Mouse (Mus musculus) right cerebral cortex, postnatal 10 days (tissue): ENCODE results near the gene Fbxw2.
"Not testable (repeated sequence)": the region's sequence is repeated elsewhere in the genome, so short reads cannot be mapped to it uniquely, and the experiment has no call there.

Experiments used
- DNase-seq, 2 experiments: peaks; one replicate each; pipeline ENCODE4 v3.0.0; 2021; ENCODE audit warnings: low spot score in 2 of 2

Fbxw2 gene

DNA sequence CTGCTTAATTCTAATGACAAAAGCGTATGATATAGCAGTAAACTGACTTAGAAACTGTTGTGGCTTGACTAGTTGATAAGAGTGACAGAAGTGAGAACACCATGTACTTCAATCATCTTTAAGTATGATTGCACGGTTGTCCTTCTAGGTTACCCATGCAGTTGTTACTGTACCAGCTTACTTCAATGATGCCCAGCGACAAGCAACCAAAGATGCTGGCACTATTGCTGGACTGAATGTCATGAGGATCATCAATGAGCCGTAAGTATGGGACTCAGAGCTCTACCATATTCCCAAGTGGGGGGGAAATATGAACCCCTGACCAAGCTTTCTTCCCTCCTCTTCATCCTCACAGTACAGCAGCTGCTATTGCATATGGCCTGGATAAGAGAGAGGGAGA, 52.4 kb downstream of the Fbxw2 start:
- no peak for DNase-seq

DNA sequence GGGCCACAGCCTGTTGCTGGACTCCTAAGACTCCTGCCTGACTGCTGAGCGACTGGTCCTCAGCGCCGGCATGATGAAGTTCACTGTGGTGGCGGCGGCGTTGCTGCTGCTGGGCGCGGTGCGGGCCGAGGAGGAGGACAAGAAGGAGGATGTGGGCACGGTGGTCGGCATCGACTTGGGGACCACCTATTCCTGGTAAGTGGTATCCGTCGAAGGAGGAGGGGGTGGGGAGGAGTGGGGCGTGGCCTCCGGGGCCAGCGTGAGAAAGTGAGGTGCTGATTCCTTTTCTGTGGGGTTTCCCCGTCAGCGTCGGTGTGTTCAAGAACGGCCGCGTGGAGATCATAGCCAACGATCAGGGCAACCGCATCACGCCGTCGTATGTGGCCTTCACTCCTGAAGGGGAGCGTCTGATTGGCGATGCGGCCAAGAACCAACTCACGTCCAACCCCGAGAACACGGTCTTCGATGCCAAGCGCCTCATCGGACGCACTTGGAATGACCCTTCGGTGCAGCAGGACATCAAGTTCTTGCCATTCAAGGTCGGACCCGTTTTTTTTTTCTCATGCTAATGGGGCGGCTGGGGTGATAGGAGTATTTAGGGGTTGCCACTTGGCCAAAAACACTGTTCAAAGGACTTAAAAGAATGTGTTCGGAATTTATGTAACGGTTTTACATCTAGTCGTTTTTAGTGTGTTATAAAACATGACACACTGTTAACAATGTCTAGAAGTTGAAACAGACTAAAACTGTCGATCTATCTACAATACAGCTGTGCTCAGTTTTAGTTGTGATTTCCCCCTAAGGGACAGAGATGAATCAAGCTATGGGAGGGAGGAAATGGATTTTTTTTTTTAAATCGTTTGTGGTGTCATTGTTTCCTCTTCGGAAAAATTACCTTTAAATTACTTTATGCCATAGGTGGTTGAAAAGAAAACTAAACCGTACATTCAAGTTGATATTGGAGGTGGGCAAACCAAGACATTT, 53.6 kb downstream of the Fbxw2 start:
- peak in 1 of 2 experiments; percentile 58 for DNase-seq

GRCm38 (mm10) chr2:34771368-34772226, 54.5 kb downstream of the Fbxw2 start, which contains the start of gene Hspa5:
TSS of gene Hspa5 (plus strand) at chr2:34771970.
- peak; percentile 100 for DNase-seq

- DNase-seq = no peak
Measured at GRCm38 (mm10) chr2:34770951-34771350, 55.2 kb downstream of the Fbxw2 start.

- DNase-seq = no peak
Measured at GRCm38 (mm10) chr2:34770049-34770448, 56.1 kb downstream of the Fbxw2 start.

DNA sequence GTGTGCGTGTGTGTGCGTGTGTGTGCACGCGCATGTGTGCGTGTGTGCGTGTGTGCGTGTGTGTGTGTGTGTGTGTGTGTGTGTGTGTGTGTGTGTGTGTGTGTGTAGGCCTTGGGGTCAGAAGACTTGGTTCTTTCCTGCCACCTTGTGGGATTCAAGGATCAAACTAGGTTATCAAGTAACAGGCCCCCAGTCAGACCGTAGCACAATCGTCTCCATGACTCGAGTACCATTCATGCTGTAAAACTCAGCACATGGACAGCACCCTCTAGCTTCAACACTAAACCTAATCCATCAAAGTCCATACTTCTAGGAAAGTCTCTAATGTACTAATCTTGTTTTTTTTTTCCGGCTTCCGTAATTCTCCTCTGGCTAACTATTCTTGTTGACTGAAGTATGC, 61.3 kb downstream of the Fbxw2 start:
- DNase-seq = no peak

- DNase-seq = no peak
Measured at GRCm38 (mm10) chr2:34762872-34763271, 63.2 kb downstream of the Fbxw2 start.

DNA sequence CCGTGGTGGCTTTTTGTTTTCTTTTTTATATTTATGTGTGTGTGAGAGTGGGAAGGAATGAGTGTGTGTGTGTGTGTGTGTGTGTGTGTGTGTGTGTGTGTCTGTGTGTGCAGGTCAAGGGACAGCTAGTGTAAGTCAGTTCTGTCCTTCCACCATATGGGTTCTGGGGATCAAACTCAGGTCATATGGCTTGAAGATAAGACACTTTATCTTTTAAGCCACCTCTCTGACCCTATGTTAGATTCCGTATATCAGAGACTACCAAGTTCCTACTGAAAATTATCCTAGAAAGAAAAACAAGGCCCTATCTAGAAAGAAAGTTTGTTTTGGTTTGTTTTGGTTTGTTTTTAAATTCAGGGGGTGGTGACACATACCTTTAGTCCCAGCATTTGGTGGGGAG, 63.9 kb downstream of the Fbxw2 start:
- DNase-seq = no peak

DNA sequence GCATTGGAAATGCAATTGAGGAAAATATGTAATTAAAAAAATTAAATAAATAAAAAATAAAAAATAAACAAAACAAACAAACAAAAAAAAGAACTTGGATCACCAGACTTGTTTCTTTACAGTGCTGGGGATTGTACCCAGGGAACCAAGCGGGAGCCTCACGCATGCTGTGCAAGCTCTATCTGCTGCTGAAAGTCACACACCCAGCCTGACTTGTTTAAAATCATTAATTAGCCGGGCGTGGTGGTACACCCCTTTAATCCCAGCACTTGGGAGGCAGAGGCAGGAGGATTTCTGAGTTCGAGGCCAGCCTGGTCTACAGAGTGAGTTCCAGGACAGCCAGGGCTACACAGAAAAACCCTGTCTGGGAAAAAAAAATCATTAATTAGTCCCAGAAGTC, 64.8 kb downstream of the Fbxw2 start:
- not testable (repeated sequence) for DNase-seq

GRCm38 (mm10) chr2:34757341-34757740, 68.8 kb downstream of the Fbxw2 start:
- no peak for DNase-seq

DNA sequence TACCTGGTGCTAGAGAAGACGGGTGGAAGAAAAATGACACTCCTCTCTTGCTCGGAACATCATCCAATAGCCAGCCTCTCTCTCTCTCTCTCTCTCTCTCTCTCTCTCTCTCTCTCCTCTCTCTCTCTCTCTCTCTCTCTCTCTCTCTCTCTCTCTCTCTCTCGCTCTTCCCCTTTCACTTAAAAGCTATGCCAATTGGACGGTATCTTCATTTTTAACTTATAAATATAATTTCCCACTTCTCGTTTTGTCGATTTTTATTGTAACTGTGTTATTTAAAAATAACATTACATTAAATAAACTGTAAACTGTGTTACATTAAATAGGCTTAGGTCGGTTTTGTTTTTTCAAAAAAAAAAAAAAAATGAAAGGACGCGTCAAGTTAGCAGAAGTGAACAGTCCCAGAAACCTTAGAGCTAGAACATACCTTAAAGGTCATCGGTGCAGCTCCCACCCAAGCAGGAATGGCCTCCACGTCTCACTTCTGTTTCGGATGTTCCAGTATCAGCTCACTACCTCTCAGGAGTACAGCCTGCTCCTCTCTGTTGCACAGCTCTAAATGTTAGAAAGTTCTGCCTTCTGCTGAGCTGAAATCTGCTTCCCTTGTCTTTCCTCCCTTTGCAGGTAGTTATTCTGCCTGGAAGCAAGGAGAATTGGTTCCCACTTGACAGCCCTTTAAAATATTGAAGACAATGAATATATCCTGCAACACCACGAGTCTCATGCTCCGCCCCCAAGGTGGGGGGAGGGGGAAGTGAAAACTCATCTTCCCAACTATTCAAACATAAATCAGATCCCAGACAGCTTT, 71.4 kb downstream of the Fbxw2 start, which contains the start of gene Gapvd1:
TSS of gene Gapvd1 (minus strand) at position 682 of the 808 bp plus-strand sequence.
- DNase-seq = peak in 1 of 2 experiments; percentile 39
